In genomic region chr7:43667221-43667620, GRCm38 (mm10) we compare ENCODE assay signal across 20 mouse cellular contexts. TPM values are rescaled to one million over a fixed set of nuclear protein-coding genes. Genes with fewer than 3 reads are reported as not detected.
DNase-seq lines count a peak whose midpoint lies in the region; TF ChIP-seq lines count a peak whose summit lies in the region.
"Not testable (repeated sequence)": the region's sequence is repeated elsewhere in the genome, so short reads cannot be mapped to it uniquely, and the experiment has no call there.
"Had no signal": no experiment of that assay in that cellular context is flagged by ENCODE, and none has a peak within 500 bp of the region (broad histone marks: within the 10 kb centered on the region; RNA-seq: fewer than 3 reads in every experiment).

No protein-coding gene starts in this region.

- not testable (repeated sequence) for H3K36me3 ChIP-seq in liver, adult 2 months (ENCODE audit: control insufficient read depth, insufficient read depth, low read length)

- not testable (repeated sequence) for TF ChIP-seq POLR2A in liver, adult 2 months (IDR thresholded peaks at IDR 0.05; ENCODE audit: extremely low read depth, insufficient read depth, low read length)

- 19% methylated on average over 4 of the region's 4 CpGs for WGBS in liver, adult 2 months

- not testable (repeated sequence) for H3K79me2 ChIP-seq in liver, adult 2 months (ENCODE audit: control insufficient read depth, insufficient read depth, low read length)

- H3K4me1 ChIP-seq in liver, adult 2 months (ENCODE audit: control insufficient read depth, insufficient read depth, low read length): not testable (repeated sequence)

- H3K4me3 ChIP-seq in liver, adult 2 months (ENCODE audit: insufficient read depth, low read depth, low read length): not testable (repeated sequence)

- peak; percentile 63 for DNase-seq in adipocyte (ENCODE audit: low spot score)
- DNase-seq in liver, adult 2 months (ENCODE audit: extremely low read depth, low read depth, low spot score): peak; percentile 61
- peak; percentile 28 for DNase-seq in lung, postnatal 36 days

- H3K27me3 ChIP-seq in liver, adult 2 months (ENCODE audit: control insufficient read depth, insufficient read depth, low read length): not testable (repeated sequence)

- not testable (repeated sequence) for H3K9ac ChIP-seq in liver, adult 2 months (ENCODE audit: low read depth, low read length)

- H3K27ac ChIP-seq in liver, adult 2 months (replicated peaks; ENCODE audit: insufficient read depth, low read depth, low read length): not testable (repeated sequence)

- not testable (repeated sequence) for TF ChIP-seq CTCF in liver, adult 2 months (IDR thresholded peaks at IDR 0.05; ENCODE audit: low read depth, low read length)

RNA-seq across cellular contexts. Expression of gene Ctu1, which starts 4.6 kb away (rescaled TPM):
- total RNA-seq in liver, adult 2 months (2014; rRNA removed): 2.4 and 3.2 TPM in 2 replicates
- polyA plus RNA-seq in liver, adult 2 months (2012; rRNA removed): 5.1 and 5.8 TPM in 2 replicates

RNA-seq across cellular contexts. Expression of gene Siglece, which starts 7.3 kb away (rescaled TPM):
- 2.1 and 3.0 TPM in 2 replicates for total RNA-seq in liver, adult 2 months (2014; rRNA removed)
- polyA plus RNA-seq in liver, adult 2 months (2012; rRNA removed): 2.2 and 4.5 TPM in 2 replicates
- total RNA-seq: CH12.LX, ES-E14, MEL had no signal
- polyA plus RNA-seq: C2C12, G1E had no signal

RNA-seq across cellular contexts. Expression of gene Klk14, which starts 23.0 kb away (rescaled TPM):
- not detected in 2 replicates for total RNA-seq in liver, adult 2 months (2014; rRNA removed)
- polyA plus RNA-seq in liver, adult 2 months (2012; rRNA removed): not detected in 2 replicates
- total RNA-seq: adrenal gland, adult 18-20 months; adrenal gland, adult 2 months; adrenal gland, adult 8-10 months; adrenal gland, postnatal 14 days; adrenal gland, postnatal 25 days; adrenal gland, postnatal 36 days; CH12.LX; G1E; MEL had no signal
- polyA plus RNA-seq: activated CD4-positive, CD25-positive, alpha-beta regulatory T cell, adult 4 months; adrenal gland, adult 2 months; C2C12; CD4-positive, CD25-positive, alpha-beta regulatory T cell, adult 4 months; cerebellum, adult 2 months; G1E; Patski had no signal

RNA-seq across cellular contexts. Expression of gene Ceacam18, which starts 32.7 kb away (rescaled TPM):
- not detected in 2 replicates for total RNA-seq in liver, adult 2 months (2014; rRNA removed)
- polyA plus RNA-seq in liver, adult 2 months (2012; rRNA removed): not detected in 2 replicates
- total RNA-seq: adrenal gland, adult 18-20 months; adrenal gland, adult 2 months; adrenal gland, postnatal 10 days; adrenal gland, postnatal 25 days; adrenal gland, postnatal 36 days; CH12.LX; ES-E14 had no signal
- polyA plus RNA-seq: activated CD4-positive, CD25-positive, alpha-beta regulatory T cell, adult 4 months; adrenal gland, adult 2 months; C2C12; CD4-positive, CD25-positive, alpha-beta regulatory T cell, adult 4 months; G1E had no signal

RNA-seq across cellular contexts. Expression of gene Klk13, which starts 45.1 kb away (rescaled TPM):
- total RNA-seq in liver, adult 2 months (2014; rRNA removed): not detected in 2 replicates
- not detected in 2 replicates for polyA plus RNA-seq in liver, adult 2 months (2012; rRNA removed)
- total RNA-seq: adrenal gland, adult 2 months; adrenal gland, postnatal 10 days; adrenal gland, postnatal 14 days; adrenal gland, postnatal 25 days; adrenal gland, postnatal 36 days; adrenal gland, postnatal 4 days; CH12.LX; MEL had no signal
- polyA plus RNA-seq: activated CD4-positive, CD25-positive, alpha-beta regulatory T cell, adult 4 months; C2C12; CD4-positive, CD25-positive, alpha-beta regulatory T cell, adult 4 months; cerebellum, adult 2 months; G1E; Patski had no signal
